Mouse (Mus musculus) heart, postnatal 0 days (tissue): ENCODE results near the gene Stambp.
"Not testable (repeated sequence)": the region's sequence is repeated elsewhere in the genome, so short reads cannot be mapped to it uniquely, and the experiment has no call there.

Source experiments
- CTCF ChIP-seq: IDR thresholded peaks from 2 replicates; pipeline ENCODE4 v1.5.1; 2016; ENCODE audit warnings: antibody characterized with exemption, control low read depth, low read depth
- EP300 ChIP-seq: IDR thresholded peaks from 2 replicates; pipeline ENCODE4 v1.6.1; 2016; ENCODE audit warnings: antibody characterized with exemption, low read depth

DNA sequence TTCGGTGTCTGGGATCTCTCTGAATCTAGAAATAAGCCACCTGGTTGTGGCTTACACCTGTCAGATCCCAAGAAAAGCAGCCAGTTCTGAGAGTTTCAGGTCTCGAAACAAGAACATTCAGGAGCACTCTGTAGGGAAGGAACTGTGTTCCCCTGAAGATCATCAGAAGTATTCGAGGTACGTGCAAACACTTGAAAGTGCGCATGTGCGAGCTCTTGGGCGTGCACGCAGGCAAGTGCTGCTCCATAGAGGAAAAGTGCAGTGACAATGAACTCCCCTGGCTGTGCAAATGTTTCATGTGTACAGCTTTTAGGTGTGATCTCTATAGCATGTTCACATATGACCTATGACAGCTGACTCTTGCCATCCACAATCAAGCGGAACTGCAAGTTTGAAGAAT lies 12.8 kb upstream of the Stambp start:
- TF ChIP-seq CTCF, EP300: not testable (repeated sequence)
